Mouse (Mus musculus): ENCODE results near the gene Tsc2. TPM values are rescaled to one million over a fixed set of nuclear protein-coding genes. Genes with fewer than 3 reads are reported as not detected.

Gene Tsc2
- 176 and 242 TPM in 2 replicates for polyA plus RNA-seq (2012; rRNA removed; ENCODE audit: low replicate concordance)

DNA sequence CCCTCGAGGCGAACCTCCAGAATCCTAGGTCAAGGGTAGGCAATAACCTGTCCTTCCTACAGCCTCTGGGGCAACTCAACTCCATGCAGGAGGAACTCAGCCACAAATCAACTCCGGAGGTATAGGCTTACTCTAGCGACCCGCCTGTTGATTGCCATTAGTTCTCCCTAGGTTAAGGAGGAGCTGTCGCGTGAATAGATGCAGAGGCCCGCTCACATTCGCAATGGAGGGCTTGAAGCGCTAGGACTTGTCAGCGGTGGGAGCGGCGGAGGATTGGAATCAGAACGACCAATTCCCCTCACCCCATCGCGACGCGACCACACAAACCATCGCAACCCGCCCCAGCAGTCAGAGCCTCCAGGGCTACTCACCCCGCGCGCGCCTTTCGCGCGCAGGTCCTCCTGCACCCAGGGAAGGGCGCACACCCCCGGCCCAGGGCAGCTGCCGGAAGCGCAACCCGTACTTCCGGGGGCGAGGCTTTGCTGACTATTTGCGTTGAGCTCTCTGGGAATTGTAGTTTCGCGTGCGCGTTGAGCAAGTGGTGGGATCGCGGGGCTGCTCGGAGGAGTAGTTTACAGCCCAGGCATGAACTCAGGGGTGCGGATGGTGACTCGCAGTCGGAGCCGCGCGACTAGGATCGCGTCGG lies at the start of gene Tsc2, which contains the start of gene Nthl1:
TSS of gene Tsc2 (minus strand) at position 464 of the 646 bp plus-strand sequence.
TSS of gene Nthl1 (plus strand) at position 514 of the 646 bp plus-strand sequence.

GRCm38 (mm10) chr17:24669545-24670245 lies 37.3 kb upstream of the Tsc2 start, which contains the start of gene Zfp598:
TSS of gene Zfp598 (plus strand) at chr17:24669687.

DNA sequence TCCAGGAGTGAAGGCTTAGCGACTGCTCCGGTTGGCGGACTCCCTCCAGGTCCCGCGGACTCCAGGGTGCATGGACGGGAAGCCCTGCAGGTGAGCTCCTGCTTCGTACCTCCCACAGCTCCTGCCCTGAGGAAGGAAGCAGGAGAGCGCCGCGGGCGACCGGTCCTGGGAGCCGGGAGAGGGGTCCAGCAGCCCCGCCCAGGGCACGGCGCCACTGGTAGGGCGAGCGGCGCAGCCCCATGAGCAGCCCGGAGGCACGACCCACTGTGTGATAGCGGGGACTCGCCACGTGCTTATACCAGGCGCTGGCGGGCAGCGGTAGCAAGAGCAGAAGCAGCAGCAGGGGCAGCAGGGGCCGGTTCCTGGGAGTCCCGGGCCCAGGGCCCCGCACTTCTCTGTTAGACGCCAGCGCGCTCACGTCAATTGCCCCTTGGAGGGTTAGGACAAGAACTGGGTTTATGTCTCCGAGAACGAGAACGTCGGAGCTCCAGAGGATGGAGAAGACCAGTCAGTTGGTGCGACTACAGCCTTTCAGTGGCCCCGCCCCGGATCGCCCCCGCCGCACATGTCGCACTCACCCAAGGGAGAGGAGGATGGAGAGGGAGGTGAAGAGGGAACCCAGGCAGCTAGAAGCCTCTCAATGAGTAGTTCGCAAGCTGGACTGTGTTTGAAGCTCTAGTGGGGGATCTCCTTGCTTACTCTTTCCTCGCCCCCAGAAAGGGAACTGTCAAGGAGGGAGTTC lies 25.8 kb upstream of the Tsc2 start, which contains the start of gene Npw:
TSS of gene Npw (minus strand) at position 441 of the 742 bp plus-strand sequence.

DNA sequence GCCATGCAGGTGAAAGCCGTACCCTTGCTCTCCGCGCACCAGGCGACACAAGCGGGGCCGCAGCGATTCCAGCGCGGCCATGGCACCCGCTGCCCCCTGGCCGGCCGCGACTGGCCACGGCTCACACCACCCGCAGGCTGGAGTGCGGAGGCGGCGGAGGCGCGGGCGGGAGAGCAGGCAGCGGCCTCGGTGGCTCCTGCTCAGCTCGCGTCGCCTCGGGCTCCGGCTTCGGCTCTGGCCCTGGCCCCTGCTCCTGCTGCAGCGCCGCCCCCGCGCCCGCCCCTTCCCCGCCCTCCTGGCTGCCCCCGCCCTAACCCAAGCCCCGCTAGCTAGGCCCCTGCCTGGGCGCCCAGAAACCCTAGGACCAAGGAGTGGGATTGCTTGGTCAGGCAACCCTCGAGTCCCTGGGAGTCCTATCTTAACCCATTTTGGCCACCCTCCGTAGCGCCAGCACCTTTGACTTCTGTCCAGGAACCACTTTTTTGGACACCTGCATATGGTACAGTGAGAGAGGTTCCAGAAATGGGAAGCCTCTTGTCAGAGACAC lies 17.7 kb upstream of the Tsc2 start, which contains the start of gene Slc9a3r2:
TSS of gene Slc9a3r2 (minus strand) at position 258 of the 547 bp plus-strand sequence.

DNA sequence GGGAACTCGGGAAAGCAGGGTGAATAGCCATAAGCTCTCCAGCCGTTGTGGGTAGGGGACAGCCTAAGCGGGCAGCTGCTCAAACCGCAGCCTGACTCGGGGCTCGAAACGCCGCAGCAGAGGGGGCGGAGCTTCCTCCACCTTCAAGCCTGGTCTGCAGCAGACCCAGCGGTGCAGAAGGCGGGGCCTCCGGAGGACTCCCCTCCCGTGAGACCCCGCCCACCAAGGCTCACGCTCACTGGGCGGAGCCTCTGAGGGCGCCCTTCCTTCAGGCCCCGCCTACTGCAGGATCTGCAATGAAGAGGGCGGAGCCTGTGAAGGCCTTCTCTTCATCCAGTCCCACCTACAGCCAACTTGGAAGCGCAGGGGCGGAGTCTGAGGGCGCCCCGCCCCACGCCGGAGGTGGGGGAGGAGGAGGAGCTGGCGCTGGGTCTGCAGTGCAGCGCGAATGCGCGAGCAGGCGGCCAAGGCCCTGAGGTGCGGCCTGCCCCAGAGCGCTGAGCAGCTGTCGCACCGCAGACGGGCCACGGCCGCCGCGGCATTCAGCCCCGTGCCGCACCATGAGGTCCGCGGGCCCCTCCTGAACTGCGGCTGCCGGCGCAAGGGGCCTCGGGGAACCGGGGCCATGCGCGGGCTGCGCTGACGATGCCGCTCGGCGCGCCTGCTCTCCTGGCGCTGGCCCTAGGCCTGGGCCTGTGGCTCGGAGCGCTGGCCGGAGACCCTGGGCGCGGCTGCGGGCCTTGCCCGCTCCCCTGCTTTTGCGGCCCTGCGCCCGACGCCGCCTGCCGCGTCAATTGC lies 82.6 kb downstream of the Tsc2 start, which contains the start of gene Pkd1:
TSS of gene Pkd1 (plus strand) at position 217 of the 798 bp plus-strand sequence.

Other genes with a start within 250 kb of the Tsc2 start
- gene Rnps1, start 218.1 kb downstream of the Tsc2 start, polyA plus RNA-seq (2012; rRNA removed; ENCODE audit: low replicate concordance), result 121 and 125 TPM in 2 replicates
- gene Eci1, start 206.0 kb downstream of the Tsc2 start, polyA plus RNA-seq (2012; rRNA removed; ENCODE audit: low replicate concordance), result 170 and 281 TPM in 2 replicates
- 6.9 and 11.5 TPM in 2 replicates for gene Dnase1l2, start 189.5 kb downstream of the Tsc2 start, polyA plus RNA-seq (2012; rRNA removed; ENCODE audit: low replicate concordance)
- gene E4f1, start 162.3 kb downstream of the Tsc2 start, polyA plus RNA-seq (2012; rRNA removed; ENCODE audit: low replicate concordance), result 84.4 and 102 TPM in 2 replicates
- gene Pgp, start 162.2 kb downstream of the Tsc2 start, polyA plus RNA-seq (2012; rRNA removed; ENCODE audit: low replicate concordance), result 58.4 and 88.6 TPM in 2 replicates
- 2.1 and 3.1 TPM in 2 replicates for gene Bricd5, start 158.7 kb downstream of the Tsc2 start, polyA plus RNA-seq (2012; rRNA removed; ENCODE audit: low replicate concordance)
- 36.1 and 68.2 TPM in 2 replicates for gene Mlst8, start 153.6 kb downstream of the Tsc2 start, polyA plus RNA-seq (2012; rRNA removed; ENCODE audit: low replicate concordance)
- 1.3 and 1.4 TPM in 2 replicates for gene Caskin1, start 144.0 kb downstream of the Tsc2 start, polyA plus RNA-seq (2012; rRNA removed; ENCODE audit: low replicate concordance)
- gene Traf7, start 104.7 kb downstream of the Tsc2 start, polyA plus RNA-seq (2012; rRNA removed; ENCODE audit: low replicate concordance), result 207 and 225 TPM in 2 replicates
- 1.3 and 1.8 TPM in 2 replicates for gene Rab26, start 98.4 kb downstream of the Tsc2 start, polyA plus RNA-seq (2012; rRNA removed; ENCODE audit: low replicate concordance)
- gene Pkd1, start 82.8 kb downstream of the Tsc2 start, polyA plus RNA-seq (2012; rRNA removed; ENCODE audit: low replicate concordance), result 78.7 and 102 TPM in 2 replicates
- gene Nthl1, start 50 bp upstream of the Tsc2 start, polyA plus RNA-seq (2012; rRNA removed; ENCODE audit: low replicate concordance), result 11.9 and 14.0 TPM in 2 replicates
- 101 and 134 TPM in 2 replicates for gene Slc9a3r2, start 17.7 kb upstream of the Tsc2 start, polyA plus RNA-seq (2012; rRNA removed; ENCODE audit: low replicate concordance)
- gene Npw, start 25.8 kb upstream of the Tsc2 start, polyA plus RNA-seq (2012; rRNA removed; ENCODE audit: low replicate concordance), result 1.4 TPM in 2 replicates
- gene Zfp598, start 37.1 kb upstream of the Tsc2 start, polyA plus RNA-seq (2012; rRNA removed; ENCODE audit: low replicate concordance), result 81.2 and 105 TPM in 2 replicates
- 0.53 and 0.68 TPM in 2 replicates for gene Syngr3, start 57.3 kb upstream of the Tsc2 start, polyA plus RNA-seq (2012; rRNA removed; ENCODE audit: low replicate concordance)
- 19.5 and 47.8 TPM in 2 replicates for gene Gfer, start 63.5 kb upstream of the Tsc2 start, polyA plus RNA-seq (2012; rRNA removed; ENCODE audit: low replicate concordance)
- 15.3 and 20.5 TPM in 2 replicates for gene Noxo1, start 63.6 kb upstream of the Tsc2 start, polyA plus RNA-seq (2012; rRNA removed; ENCODE audit: low replicate concordance)
- 68.7 and 69.0 TPM in 2 replicates for gene Tbl3, start 75.0 kb upstream of the Tsc2 start, polyA plus RNA-seq (2012; rRNA removed; ENCODE audit: low replicate concordance)
- gene Rnf151, start 85.4 kb upstream of the Tsc2 start, polyA plus RNA-seq (2012; rRNA removed; ENCODE audit: low replicate concordance), result 0.29 and 0.32 TPM in 2 replicates
- gene Rps2, start 85.5 kb upstream of the Tsc2 start, polyA plus RNA-seq (2012; rRNA removed; ENCODE audit: low replicate concordance), result 3,623 and 3,713 TPM in 2 replicates
- gene Ndufb10, start 91.8 kb upstream of the Tsc2 start, polyA plus RNA-seq (2012; rRNA removed; ENCODE audit: low replicate concordance), result 314 and 333 TPM in 2 replicates
- 0.10 and 83.4 TPM in 2 replicates for gene Rpl3l, start 95.2 kb upstream of the Tsc2 start, polyA plus RNA-seq (2012; rRNA removed; ENCODE audit: low replicate concordance)
- 103 and 146 TPM in 2 replicates for gene Msrb1, start 104.0 kb upstream of the Tsc2 start, polyA plus RNA-seq (2012; rRNA removed; ENCODE audit: low replicate concordance)
- 20.7 and 49.9 TPM in 2 replicates for gene Hs3st6, start 120.4 kb upstream of the Tsc2 start, polyA plus RNA-seq (2012; rRNA removed; ENCODE audit: low replicate concordance)
- gene Meiob, start 171.7 kb upstream of the Tsc2 start, polyA plus RNA-seq (2012; rRNA removed; ENCODE audit: low replicate concordance), result 0.16 TPM in 1 of 2 replicates, not detected in the other
- 160 and 221 TPM in 2 replicates for gene Hagh, start 207.5 kb upstream of the Tsc2 start, polyA plus RNA-seq (2012; rRNA removed; ENCODE audit: low replicate concordance)
- 13.5 and 15.0 TPM in 2 replicates for gene Fahd1, start 217.7 kb upstream of the Tsc2 start, polyA plus RNA-seq (2012; rRNA removed; ENCODE audit: low replicate concordance)
- 66.4 and 103 TPM in 2 replicates for gene Igfals, start 233.4 kb upstream of the Tsc2 start, polyA plus RNA-seq (2012; rRNA removed; ENCODE audit: low replicate concordance)